Mouse (Mus musculus): ENCODE measurements around the gene Atp11c.

The Atp11c gene

GRCm38 (mm10) chrX:60592598-60592997, at the start of gene Atp11c:
TSS of gene Atp11c (minus strand) at chrX:60592698.
- DNase-seq: no peak

- DNase-seq: no peak
Observed at GRCm38 (mm10) chrX:60609202-60609601, 16.7 kb upstream of the Atp11c start.

- DNase-seq: no peak
Observed at GRCm38 (mm10) chrX:60570539-60570938, 22.0 kb downstream of the Atp11c start.

- DNase-seq: no peak
Observed at GRCm38 (mm10) chrX:60569047-60569446, 23.5 kb downstream of the Atp11c start.

GRCm38 (mm10) chrX:60555242-60555641, 37.3 kb downstream of the Atp11c start:
- DNase-seq: no peak

GRCm38 (mm10) chrX:60547444-60548304, 44.8 kb downstream of the Atp11c start:
- peak; percentile 32 for DNase-seq

- no peak for DNase-seq
Observed at GRCm38 (mm10) chrX:60547098-60547443, 45.4 kb downstream of the Atp11c start.

GRCm38 (mm10) chrX:60545906-60546305, 46.6 kb downstream of the Atp11c start:
- no peak for DNase-seq

GRCm38 (mm10) chrX:60545444-60545843, 47.1 kb downstream of the Atp11c start:
- no peak for DNase-seq

- no peak for DNase-seq
Observed at GRCm38 (mm10) chrX:60544098-60544497, 48.4 kb downstream of the Atp11c start.

GRCm38 (mm10) chrX:60542901-60543300, 49.6 kb downstream of the Atp11c start:
- no peak for DNase-seq

GRCm38 (mm10) chrX:60539149-60539548, 53.3 kb downstream of the Atp11c start, which contains the start of gene Gm7073:
TSS of gene Gm7073 (minus strand) at chrX:60539249.
- no peak for DNase-seq

GRCm38 (mm10) chrX:60503995-60504394, 88.5 kb downstream of the Atp11c start:
- peak; percentile 5 for DNase-seq

GRCm38 (mm10) chrX:60497750-60498149, 94.7 kb downstream of the Atp11c start:
- DNase-seq: no peak

- no peak for DNase-seq
Observed at GRCm38 (mm10) chrX:60495308-60495707, 97.2 kb downstream of the Atp11c start.

- DNase-seq: no peak
Observed at GRCm38 (mm10) chrX:60463786-60464185, 128.7 kb downstream of the Atp11c start.

GRCm38 (mm10) chrX:60414563-60415111, 177.9 kb downstream of the Atp11c start:
- no peak for DNase-seq

GRCm38 (mm10) chrX:60405681-60406080, 186.8 kb downstream of the Atp11c start:
- DNase-seq: peak; percentile 56

GRCm38 (mm10) chrX:60404668-60405044, 187.8 kb downstream of the Atp11c start:
- peak; percentile 87 for DNase-seq

GRCm38 (mm10) chrX:60403764-60404667, 188.5 kb downstream of the Atp11c start:
- DNase-seq: peak; percentile 70

GRCm38 (mm10) chrX:60403062-60403763, 189.3 kb downstream of the Atp11c start:
- peak; percentile 23 for DNase-seq

GRCm38 (mm10) chrX:60394292-60394691, 198.2 kb downstream of the Atp11c start:
- no peak for DNase-seq

- DNase-seq: no peak
Observed at GRCm38 (mm10) chrX:60386852-60387251, 205.6 kb downstream of the Atp11c start.
